Mouse (Mus musculus) brain, embryonic 14.5 days (tissue): Measurements from ENCODE around the gene Ap1s3. TPM values are rescaled to one million over a fixed set of nuclear protein-coding genes. Genes with fewer than 3 reads are reported as not detected.

ENCODE experiments used
- DNase-seq: peaks from one replicate; pipeline ENCODE4 v3.0.0-alpha.2; 2011; ENCODE audit warnings: low read depth
- CTCF ChIP-seq: fragments of 200-500 bp; IDR thresholded peaks from 2 replicates; pipeline ENCODE4 v1.5.1; 2012; ENCODE audit warnings: inconsistent platforms, mild to moderate bottlenecking, moderate library complexity, borderline replicate concordance; ENCODE audit not compliant: insufficient read depth, insufficient read length; ENCODE audit errors: extremely low read depth
- POLR2A ChIP-seq: fragments of 200-500 bp; IDR thresholded peaks from 2 replicates; pipeline ENCODE4 v1.6.1; 2012; ENCODE audit warnings: mild to moderate bottlenecking, inconsistent platforms, borderline replicate concordance; ENCODE audit not compliant: poor library complexity, insufficient read depth, insufficient read length, severe bottlenecking; ENCODE audit errors: extremely low read depth
- polyA plus RNA-seq: library from polyadenylated mRNA; depleted of rRNA; stranded (reverse); fragments of >200 nt; gene quantifications from 2 replicates; pipeline ENCODE4 v1.2.3, GENCODE M21; 2012; rRNA removed

The Ap1s3 gene
- polyA plus RNA-seq, 1 experiment = 1.8 TPM

DNA sequence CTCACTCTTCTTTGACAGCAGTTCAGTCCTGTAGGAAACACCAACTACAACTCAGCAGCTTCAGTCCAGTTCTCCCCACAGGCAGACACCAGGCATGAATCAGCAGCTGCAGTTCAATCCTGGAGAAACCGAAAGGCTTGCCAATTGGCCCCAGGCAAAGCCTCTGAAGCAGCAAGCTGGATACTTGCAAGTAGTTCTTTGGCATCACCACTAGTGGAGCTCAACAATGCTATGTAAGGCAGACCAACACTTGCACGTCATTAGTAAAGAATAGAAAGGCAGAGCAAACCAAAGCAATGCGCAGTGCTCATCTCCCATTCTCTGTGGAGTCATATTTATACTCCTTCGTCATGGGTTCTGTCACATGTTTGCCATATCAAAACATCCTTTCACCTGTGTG lies 99.9 kb downstream of the Ap1s3 start:
- no peak for TF ChIP-seq CTCF
- no peak for TF ChIP-seq POLR2A
- peak; percentile 45 for DNase-seq

- peak; percentile 50 for DNase-seq
- TF ChIP-seq CTCF (no peak), POLR2A (no peak)
Observed at GRCm38 (mm10) chr1:79571126-79571525, 100.6 kb downstream of the Ap1s3 start.

DNA sequence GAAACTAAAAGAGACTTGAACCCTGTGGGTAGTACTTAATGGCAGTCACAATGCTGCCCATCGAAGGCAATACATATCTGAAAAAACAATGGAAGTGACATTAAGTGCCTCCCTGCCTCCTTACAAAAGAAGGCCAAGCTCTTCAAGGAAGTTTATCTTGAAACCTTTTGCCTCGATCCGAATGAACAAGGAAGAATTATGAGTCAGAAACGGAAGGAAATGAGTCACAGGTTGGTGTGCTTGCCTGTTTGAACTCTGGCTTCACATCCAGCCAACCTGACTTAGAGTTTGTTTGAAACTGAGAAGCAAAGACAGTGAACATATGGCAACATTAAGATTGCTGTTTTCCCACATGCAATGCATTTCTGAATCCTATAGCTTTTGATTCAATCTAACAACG lies 110.6 kb downstream of the Ap1s3 start:
- no peak for DNase-seq
- TF ChIP-seq POLR2A (no peak), CTCF (no peak)

Other genes starting within 250 kb of the Ap1s3 start
- 32.4 and 55.7 TPM in 2 replicates for gene Scg2, start 231.9 kb downstream of the Ap1s3 start, polyA plus RNA-seq
- gene Mrpl44, start 104.0 kb upstream of the Ap1s3 start, polyA plus RNA-seq = 21.6 and 22.7 TPM in 2 replicates
- 45.1 and 71.0 TPM in 2 replicates for gene Wdfy1, start 104.2 kb upstream of the Ap1s3 start, polyA plus RNA-seq
- 48.3 and 99.0 TPM in 2 replicates for gene Serpine2, start 189.2 kb upstream of the Ap1s3 start, polyA plus RNA-seq